Mouse (Mus musculus) urinary bladder, postnatal 25 days (tissue): ENCODE results near the gene Pdcd7.
A peak's percentile ranks its signal among the peaks of the same experiment; 100 is the strongest.

ENCODE experiments used
- DNase-seq: peaks from one replicate; pipeline ENCODE4 v3.0.0; 2022; ENCODE audit warnings: low spot score

Pdcd7 gene

DNA sequence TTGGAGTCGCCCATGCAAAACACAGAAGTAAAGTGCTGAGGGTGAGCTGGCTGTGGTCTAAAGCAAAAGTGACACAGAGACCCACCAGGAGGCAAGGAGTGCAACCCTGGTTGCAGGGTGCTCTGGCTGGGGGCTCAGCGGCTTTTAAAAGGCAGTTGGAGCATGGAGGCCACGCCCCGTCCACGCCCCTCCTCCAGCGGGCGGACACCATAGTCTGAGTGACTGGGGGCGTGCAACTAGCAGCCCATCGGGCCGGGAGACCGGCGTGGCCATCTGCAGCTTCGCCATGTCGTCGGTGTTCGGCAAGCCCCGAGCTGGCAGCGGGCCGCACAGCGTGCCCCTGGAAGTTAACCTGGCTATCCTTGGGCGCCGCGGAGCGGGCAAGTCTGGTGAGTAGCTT, 52.4 kb downstream of the Pdcd7 start, which contains the start of gene Rasl12:
Gene Rasl12, plus strand, starts transcription at position 228 of the 400 bp plus-strand sequence.
- peak; percentile 51 for DNase-seq

DNA sequence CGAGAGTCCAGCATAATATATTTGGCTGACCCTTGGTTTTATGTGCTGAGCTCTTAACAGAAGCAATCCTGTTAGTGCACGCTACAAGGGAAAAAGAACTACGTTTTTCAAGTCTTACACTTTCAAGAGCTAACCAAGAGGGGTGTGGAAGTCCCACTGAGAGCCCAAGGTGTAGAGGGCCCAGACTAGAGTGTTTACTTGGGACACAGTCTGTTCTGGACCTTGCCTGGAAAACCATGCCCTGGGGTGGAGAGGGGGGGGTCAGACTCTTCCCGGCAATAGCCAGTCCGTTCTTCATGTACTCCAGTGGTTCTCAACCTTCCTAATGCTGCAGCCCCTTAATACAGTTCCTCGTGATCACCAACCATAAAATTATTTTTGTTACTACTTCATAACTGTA, 54.0 kb downstream of the Pdcd7 start:
- DNase-seq: no peak

DNA sequence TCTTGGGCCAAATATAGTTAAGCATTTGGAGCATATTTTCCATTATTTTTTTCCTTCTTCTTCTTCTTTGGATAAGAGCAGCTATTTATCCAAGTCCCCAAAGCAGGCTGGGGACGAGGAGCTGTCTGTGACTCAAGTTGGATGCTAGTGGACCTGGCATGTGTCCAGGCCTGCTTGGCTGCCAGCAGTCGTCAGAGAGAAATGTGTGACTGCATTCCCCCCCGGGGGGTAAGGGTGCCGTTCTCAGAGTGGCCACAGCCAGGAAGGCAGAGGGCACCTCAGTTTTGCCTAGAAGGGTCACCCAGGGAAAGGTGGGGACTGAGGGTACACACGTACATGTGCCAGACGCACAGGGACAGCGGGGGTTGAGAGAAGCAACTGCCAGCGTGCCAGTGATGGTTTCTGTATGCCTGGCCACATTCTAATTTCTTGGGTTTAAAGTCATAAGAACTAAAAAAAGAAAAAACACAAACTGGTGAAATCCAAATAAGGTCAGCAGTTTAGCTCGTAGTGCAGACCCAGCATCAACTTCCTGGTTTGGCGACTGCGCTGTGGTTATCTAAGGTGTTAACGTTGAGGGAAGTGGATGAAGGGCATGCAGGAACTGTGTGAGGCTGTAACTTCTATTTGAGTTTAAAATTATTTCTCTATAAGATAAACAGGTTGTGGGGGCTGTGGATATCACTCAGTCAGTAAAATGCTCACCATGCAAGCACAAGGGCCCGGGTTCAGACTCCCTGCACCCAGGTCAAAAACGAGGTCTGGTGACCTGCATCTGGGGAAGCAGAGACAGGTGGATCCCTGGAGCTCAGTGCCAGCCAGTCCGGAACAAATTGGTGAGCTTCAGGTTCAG, 58.7 kb downstream of the Pdcd7 start:
- peak; percentile 36 for DNase-seq

DNA sequence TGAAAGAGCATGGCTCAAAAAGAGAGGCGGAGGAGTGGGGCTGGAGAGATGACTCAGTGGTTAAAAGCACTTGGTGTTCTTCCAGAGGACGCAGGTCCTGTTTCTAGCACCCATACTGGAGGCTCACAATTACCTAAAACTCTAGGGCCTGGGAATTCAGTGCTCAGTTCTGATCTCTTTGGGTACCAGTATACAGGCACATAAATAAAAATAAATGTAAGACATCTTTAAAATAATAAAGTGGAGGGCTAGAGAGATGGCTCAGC, 59.2 kb downstream of the Pdcd7 start:
- no peak for DNase-seq

DNA sequence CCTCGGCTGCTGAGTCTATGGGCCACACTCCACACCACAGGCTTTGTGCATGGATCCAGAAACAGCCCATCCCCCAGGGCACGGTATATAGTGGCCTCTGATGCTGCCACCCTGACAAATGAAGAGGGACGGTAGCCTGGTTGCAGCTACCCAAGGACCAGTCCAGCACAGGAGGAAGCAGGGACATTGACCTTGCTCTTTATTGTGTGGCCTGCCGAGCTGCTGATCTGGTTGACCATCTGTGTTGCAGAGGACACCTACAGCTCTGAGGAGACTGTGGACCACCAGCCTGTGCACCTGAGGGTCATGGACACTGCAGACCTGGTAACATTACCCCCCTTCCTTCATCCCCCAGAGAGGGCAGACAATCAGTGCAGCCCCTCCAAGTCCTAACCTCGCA, 61.4 kb downstream of the Pdcd7 start:
- no peak for DNase-seq

DNA sequence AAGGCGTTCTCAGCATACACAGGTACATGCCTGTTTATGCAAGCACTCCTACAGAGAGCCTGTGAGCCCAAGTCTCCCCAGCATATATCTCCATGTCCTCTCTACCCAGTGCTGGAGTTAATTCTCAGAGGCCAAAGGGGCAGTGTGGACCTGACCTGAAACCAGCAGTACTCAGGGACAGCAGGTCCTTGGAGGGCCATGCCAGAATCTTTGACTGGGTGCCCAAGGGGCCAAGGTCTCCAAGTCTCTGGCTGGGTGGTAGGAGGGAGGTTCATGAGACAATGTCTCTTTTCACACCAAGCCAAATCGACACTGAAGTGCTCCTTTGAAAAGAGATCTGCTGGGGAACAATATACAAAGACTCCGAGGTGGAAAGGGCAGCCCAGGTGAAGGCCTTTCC, 62.0 kb downstream of the Pdcd7 start:
- no peak for DNase-seq

DNA sequence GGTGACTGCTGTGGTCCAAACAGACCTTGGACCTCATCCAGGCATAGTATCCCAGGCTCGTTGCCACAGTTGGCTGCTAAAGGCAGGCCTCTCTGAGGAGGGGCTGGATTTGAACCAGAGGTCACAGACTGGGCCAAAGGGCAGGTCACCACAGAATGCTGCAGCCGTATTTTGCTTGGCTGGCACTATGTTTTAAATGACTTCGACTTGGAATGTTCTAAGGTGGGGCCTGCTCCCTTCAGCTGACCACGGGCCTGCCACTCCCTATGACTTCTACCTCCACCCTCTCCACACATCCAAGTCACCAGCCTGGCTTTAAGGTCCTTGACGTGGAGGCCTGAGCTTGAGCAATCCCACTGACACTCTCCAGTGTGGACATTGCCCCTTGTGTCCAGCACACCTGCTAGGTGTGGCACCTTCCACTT, 63.0 kb downstream of the Pdcd7 start:
- DNase-seq: no peak
